Mouse (Mus musculus) gastrocnemius, postnatal 10 days (tissue): ENCODE data around the gene Dab2. TPM values are rescaled to one million over a fixed set of nuclear protein-coding genes. Genes with fewer than 3 reads are reported as not detected.

Experiments
- DNase-seq: peaks from one replicate; pipeline ENCODE4 v3.0.0; 2021; ENCODE audit warnings: mixed read lengths
- total RNA-seq, 2 experiments: library from RNA; stranded (reverse); gene quantifications; 2 replicates each; pipeline ENCODE4 v1.2.3; 2021

The Dab2 gene
- total RNA-seq, 2 experiments from 2014 or later, result 42.1 to 53.8 TPM

DNA sequence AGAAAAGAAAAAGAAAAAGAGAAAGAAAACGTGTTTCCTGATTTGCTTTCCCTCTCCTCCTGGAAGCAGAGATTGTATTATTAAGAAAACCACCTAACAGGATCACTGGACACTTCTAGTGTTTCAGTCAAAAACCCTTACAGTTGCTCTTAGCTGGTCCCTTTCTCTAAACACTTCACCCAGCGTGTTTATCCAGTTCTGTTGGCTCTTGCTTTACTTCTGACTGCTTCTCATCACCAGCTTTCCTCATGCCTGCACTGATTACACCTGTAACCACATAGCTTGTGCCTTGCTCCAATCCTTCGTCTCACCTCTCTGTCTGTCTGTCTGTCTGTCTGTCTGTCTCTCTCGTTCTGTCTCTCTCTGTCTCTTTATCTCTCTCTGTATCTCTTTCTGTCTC, 25.9 kb downstream of the Dab2 start:
- DNase-seq, result no peak

DNA sequence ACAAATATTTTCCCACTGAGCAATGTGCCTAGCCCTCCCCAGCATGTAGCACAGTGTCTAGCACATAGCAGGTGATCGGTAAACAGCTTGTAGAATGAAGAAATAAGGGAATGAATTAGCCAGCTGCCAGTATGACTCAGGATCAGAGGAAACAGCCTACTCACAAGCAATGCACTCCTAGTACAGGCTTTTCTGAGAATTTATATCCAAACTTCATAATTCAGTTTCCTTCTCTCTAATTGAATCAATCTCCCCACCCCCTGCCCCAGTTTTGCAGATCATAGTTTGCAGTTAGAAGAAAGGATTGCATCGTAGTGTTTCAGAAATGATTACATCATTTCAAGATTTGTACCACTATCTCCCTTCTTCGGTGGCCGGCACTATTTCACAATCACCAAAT, 26.4 kb downstream of the Dab2 start:
- DNase-seq, result no peak

GRCm38 (mm10) chr15:6331380-6331779, 31.8 kb downstream of the Dab2 start:
- no peak for DNase-seq

DNA sequence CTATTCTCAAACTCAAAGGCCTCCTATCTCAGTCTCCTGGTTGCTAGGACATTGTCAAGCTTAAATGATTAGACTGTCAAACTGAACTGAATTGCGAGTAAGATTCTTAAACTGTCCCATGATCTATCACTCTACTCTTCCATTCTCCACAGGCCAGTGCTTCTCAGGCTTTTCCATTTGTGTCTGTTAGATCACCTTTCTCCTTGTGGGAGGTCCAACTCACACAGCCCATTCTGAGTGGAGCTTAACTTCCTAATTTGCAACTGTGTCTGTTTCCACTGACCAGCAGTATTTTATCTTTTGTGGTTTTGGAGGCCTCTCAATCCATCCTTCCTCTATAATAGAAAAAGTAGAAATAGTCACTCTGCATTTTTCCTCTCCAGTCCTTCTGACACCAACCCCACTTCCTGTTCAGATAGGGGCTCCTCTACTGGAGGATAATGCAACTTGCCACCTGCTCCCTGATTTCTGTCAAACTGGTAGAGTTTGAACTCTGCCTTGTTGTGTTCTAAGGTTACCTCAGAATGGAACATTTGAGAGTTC, 35.1 kb downstream of the Dab2 start:
- DNase-seq, result no peak

DNA sequence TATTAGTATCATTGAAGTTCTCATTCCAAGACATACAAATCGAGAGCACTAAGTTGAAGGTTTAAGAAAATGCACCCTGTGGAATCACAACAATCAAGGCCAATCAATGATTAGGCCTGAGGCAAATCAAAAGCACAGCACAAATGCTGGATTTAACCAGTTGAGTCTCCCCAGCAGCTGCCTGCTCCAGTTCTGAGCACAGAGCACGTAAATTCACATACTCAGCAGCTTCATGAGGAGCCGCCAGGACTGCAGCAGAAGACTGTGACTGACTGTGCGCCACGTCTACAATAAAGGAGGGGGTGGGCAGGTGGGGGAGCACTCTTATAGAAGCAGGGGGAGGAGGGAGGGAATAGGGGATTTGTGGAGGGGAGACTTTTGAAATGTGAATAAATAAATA, 40.2 kb downstream of the Dab2 start:
- no peak for DNase-seq

- no peak for DNase-seq
Measured at GRCm38 (mm10) chr15:6340347-6340746, 40.8 kb downstream of the Dab2 start.

- DNase-seq, result no peak
Measured at GRCm38 (mm10) chr15:6341427-6341826, 41.8 kb downstream of the Dab2 start.

- no peak for DNase-seq
Measured at GRCm38 (mm10) chr15:6353901-6354300, 54.3 kb downstream of the Dab2 start.

GRCm38 (mm10) chr15:6359859-6360258, 60.3 kb downstream of the Dab2 start:
- no peak for DNase-seq

GRCm38 (mm10) chr15:6369974-6370373, 70.4 kb downstream of the Dab2 start:
- no peak for DNase-seq

DNA sequence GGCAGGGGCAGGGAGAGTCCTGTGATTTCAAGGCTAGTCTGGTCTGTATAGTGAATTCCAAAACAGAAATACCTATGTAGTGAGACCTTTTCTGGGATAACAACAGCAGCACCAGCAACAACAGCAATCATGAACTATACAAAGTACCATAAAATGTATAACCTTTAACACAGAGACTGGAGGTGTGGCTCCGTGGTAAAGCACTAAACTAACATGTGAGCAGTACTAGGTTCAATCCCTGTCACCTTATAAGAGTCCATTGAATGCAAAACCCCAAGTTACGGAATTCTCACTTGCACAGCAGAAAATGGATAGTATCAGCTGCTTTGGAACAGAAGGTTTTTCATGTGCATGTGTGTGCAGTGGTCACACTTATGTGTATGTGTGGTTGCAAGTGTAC, 71.9 kb downstream of the Dab2 start:
- DNase-seq, result no peak

- no peak for DNase-seq
Measured at GRCm38 (mm10) chr15:6375016-6375415, 75.4 kb downstream of the Dab2 start.

DNA sequence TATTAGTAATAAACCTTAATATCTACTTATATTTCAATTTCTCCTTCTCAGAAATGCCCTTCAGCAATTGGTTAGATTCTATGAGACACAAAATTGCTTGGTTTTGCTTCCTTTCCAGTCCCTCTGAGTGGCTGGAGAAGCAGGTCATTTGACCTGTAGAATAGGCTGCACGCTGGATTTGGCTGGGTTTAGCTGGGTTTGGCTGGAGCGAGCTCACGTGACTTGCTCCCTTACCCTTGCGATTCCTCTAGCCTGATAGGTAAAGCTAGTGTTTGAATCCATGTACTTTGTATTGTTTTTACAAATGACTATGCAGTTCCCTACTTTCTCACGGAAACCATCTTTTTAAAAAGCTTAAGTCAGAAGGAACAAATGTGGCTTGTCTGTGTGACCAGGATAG, 76.4 kb downstream of the Dab2 start:
- no peak for DNase-seq

DNA sequence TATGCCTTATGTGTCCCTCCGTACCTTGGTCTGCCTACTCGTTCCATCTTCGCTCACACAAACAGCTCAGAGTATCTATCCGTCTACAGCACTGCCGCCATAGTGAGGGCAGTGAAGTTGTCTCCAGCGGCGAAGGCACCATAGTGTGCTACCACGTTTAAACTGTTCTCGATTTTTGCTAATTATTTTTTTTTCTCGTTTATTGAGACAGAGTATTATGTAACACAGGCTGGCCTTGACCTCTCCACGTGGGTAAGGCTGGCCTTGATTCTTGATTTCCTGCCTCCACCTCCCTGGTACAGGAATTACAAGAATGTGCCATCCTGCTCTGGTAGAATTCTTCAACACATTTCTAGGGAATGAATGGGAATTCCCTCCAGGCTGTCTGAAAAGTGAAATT, 77.2 kb downstream of the Dab2 start:
- no peak for DNase-seq

GRCm38 (mm10) chr15:6384027-6384426, 84.4 kb downstream of the Dab2 start:
- no peak for DNase-seq

DNA sequence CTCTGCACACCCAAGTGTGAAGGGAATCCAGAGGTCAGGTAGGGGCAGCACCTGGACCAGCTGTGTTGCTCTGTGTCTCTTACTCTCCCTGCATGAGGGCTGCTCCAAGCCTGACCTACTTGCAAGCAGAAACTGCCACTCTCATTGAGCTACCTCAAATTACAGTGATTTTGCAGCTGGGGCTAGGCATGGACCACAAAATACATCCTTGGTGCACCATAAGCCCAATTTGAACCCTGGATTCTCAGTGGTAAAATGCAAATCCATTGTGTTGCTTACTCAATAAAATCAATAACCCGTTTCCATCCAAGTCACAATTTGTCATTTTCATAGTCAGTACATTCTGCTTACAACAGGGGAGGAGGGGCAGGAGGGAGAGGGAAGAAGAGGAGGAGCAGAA, 85.7 kb downstream of the Dab2 start:
- no peak for DNase-seq

- peak; percentile 76 for DNase-seq
Measured at GRCm38 (mm10) chr15:6386159-6386951, 86.8 kb downstream of the Dab2 start.

DNA sequence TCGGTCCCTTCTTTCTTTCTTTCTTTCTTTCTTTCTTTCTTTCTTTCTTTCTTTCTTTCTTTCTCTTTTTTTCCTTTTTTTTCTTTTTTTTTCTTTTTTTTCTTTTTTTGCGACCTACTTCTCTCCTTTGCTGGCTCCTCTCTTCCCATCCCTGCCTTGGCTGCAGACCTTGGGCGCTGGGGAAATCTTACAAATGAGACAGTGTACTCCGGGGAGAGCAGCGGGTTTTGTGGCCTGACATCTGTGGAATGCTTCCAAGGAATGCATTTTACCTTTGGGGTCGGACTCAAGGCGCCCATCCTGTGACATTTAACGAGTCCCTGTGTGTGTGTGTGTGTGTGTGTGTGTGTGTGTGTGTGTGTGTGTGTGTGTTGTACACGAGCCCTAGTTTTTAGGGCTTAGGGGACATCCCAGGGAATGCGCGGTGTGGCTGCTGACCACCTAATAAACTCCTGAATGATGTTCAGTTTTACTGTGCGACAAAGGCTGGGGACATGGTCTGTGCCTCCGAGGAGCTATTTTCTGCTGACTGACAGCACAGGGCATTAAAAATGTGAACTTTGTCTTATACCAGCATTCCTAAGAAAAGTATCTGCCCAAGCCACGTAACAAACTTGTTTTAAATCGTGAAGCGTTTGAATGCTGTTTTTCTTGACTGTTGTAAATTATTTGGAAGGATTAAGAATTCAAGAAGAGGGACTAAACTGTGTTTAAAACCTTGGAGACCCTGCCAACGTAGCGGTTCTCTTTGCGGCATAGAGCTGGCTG, 87.6 kb downstream of the Dab2 start:
- no peak for DNase-seq

- no peak for DNase-seq
Measured at GRCm38 (mm10) chr15:6387729-6388070, 88.1 kb downstream of the Dab2 start.

DNA sequence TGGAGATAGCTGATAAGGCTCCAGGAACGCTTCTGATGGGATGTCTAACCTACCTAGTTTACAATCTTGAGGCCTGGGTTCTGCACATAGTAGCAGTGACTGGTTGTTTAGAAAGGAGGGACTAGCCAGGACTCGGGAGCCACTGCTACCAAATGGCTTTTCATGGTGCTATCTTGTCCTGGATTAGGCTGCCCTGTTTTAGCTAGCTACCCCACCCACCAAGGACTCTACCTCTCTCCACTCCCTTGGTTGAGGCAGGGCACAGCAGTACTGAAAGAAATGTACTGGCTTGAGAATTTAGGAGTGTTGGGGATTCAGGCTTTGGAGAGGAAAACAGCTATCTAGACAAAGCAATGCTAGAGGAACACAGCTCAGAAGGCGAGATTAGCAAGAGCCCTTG, 88.6 kb downstream of the Dab2 start:
- no peak for DNase-seq

DNA sequence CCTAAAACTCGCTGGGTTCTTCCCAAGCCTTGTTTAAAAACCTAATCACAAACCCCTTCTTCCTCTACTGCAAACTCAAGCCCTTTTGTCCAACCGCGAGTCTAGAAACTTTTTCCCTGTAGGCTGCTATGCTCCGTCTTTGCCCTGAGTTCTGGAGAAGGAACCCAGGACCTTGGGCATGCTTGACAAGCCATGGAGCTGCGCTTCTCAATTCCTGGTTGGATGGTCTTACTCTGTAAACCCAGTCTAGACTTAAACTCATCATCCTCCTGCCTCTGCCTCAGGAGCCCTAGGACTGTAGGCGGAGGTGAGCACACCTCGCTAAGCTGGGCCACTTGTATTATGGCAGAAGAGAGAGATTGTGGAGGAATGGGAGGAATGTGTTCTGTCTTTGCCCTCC, 89.0 kb downstream of the Dab2 start:
- no peak for DNase-seq

DNA sequence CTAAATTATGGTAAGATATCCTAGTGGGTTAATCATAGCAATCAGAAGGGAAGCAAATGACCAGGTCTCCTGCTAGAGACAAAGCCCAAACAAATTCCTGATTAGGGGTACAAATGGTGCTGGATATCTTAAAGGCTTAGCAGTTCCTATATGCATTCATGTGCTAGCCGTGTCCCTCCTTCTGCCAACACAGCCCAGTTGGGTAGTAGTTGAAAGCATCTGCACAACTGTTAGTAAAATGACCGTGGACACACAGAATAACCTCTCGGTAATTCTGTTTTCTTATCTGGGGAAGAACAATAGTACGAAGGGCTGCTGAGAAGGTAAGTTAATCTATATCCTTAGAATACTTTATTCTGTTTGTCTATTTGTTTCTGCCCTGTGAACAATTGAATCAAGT, 90.5 kb downstream of the Dab2 start:
- no peak for DNase-seq

GRCm38 (mm10) chr15:6390657-6391056, 91.1 kb downstream of the Dab2 start:
- peak; percentile 49 for DNase-seq

- no peak for DNase-seq
Measured at GRCm38 (mm10) chr15:6391886-6392285, 92.3 kb downstream of the Dab2 start.
